Mouse (Mus musculus) heart, adult 2 months (tissue): Measurements from ENCODE around the gene Cyp46a1. TPM values are rescaled to one million over a fixed set of nuclear protein-coding genes. Genes with fewer than 3 reads are reported as not detected.

Experiments used
- DNase-seq, 2 experiments: peaks; one replicate each; pipeline ENCODE4 v3.0.0; 2021
- H3K27ac ChIP-seq: fragments of 200-600 bp; 2 replicates; pipeline ENCODE4 v1.8.1; 2022
- H3K27me3 ChIP-seq: fragments of 200-500 bp; 2 replicates; pipeline ENCODE4 v1.6.1; 2012; ENCODE audit warnings: mild to moderate bottlenecking, low read length, inconsistent platforms, mixed read lengths; ENCODE audit not compliant: control insufficient read depth, insufficient read depth
- H3K36me3 ChIP-seq: fragments of 200-500 bp; 2 replicates; pipeline ENCODE4 v1.6.1; 2012; ENCODE audit warnings: low read length, inconsistent platforms; ENCODE audit not compliant: control insufficient read depth, insufficient read depth
- H3K4me1 ChIP-seq: fragments of 200-500 bp; 2 replicates; pipeline ENCODE4 v1.6.1; 2011; ENCODE audit warnings: low read length; ENCODE audit not compliant: control insufficient read depth, insufficient read depth
- H3K4me3 ChIP-seq: fragments of 200-600 bp; 2 replicates; pipeline ENCODE4 v1.8.1; 2022
- H3K79me2 ChIP-seq: fragments of 200-500 bp; replicated peaks from 2 replicates; pipeline ENCODE4 v1.6.1; 2012; ENCODE audit warnings: mild to moderate bottlenecking, inconsistent platforms, low read length, moderate library complexity, mixed read lengths; ENCODE audit not compliant: control insufficient read depth, insufficient read depth
- H3K9ac ChIP-seq: fragments of 200-500 bp; 2 replicates; pipeline ENCODE4 v1.6.1; 2012; ENCODE audit warnings: low read depth, mild to moderate bottlenecking, control low read depth, inconsistent platforms, low read length, mixed read lengths
- CTCF ChIP-seq: fragments of 200-600 bp; IDR thresholded peaks from 2 replicates; pipeline ENCODE4 v1.8.1; 2022; ENCODE audit warnings: antibody characterized with exemption, mild to moderate bottlenecking, moderate library complexity
- EP300 ChIP-seq: fragments of 200-500 bp; IDR thresholded peaks from 2 replicates; pipeline ENCODE4 v1.6.1; 2011; ENCODE audit warnings: low read depth, low read length, control low read depth; ENCODE audit not compliant: insufficient read depth
- POLR2A ChIP-seq: fragments of 200-500 bp; IDR thresholded peaks from 2 replicates; pipeline ENCODE4 v1.6.1; 2011; ENCODE audit warnings: mild to moderate bottlenecking, low read depth, low read length, control low read depth; ENCODE audit not compliant: insufficient read depth
- WGBS: fragments of 180-500 bp; shearing (Covaris S2); methylation state at CpG from one replicate; pipeline ENCODE4 v1.1.7; 2018; 5-methylcytosine and 5-hydroxymethylcytosine counted together
- intact Hi-C: fragments of 180-260 bp; cut with DNase I; formaldehyde crosslinking; loops from one replicate; pipeline ENCODE4 v1.15.1; 2025
- polyA plus RNA-seq: library from polyadenylated mRNA; depleted of rRNA; stranded (reverse); fragments of >200 nt; gene quantifications from 2 replicates; pipeline ENCODE4 v1.2.3, GENCODE M21; 2012
- total RNA-seq, 2 experiments: library from RNA; stranded (reverse); gene quantifications; 2 replicates each; pipeline ENCODE4 v1.2.3; 2021

Cyp46a1 gene
- total and polyA plus RNA-seq, 3 experiments = 0.41 to 1.3 (median 0.47) TPM

- H3K27ac ChIP-seq = no peak overlapping the region
- 84% methylated on average over 6 of the region's 6 CpGs for WGBS
- no peaks in the 10 kb centered on the region for H3K36me3 ChIP-seq
- TF ChIP-seq EP300 (no peak), POLR2A (no peak), CTCF (no peak)
- DNase-seq = no peak
- no peaks in the 10 kb centered on the region for H3K27me3 ChIP-seq
- intact Hi-C loops = no loop called here
- H3K4me1 ChIP-seq = peaks cover 18% of the 10 kb centered on the region
- H3K9ac ChIP-seq = no peak overlapping the region
- H3K79me2 ChIP-seq = no peaks in the 10 kb centered on the region
- no peak overlapping the region for H3K4me3 ChIP-seq
These were observed 61.1 kb downstream of the Cyp46a1 start for GRCm38 (mm10) chr12:108395285-108395660.

DNA sequence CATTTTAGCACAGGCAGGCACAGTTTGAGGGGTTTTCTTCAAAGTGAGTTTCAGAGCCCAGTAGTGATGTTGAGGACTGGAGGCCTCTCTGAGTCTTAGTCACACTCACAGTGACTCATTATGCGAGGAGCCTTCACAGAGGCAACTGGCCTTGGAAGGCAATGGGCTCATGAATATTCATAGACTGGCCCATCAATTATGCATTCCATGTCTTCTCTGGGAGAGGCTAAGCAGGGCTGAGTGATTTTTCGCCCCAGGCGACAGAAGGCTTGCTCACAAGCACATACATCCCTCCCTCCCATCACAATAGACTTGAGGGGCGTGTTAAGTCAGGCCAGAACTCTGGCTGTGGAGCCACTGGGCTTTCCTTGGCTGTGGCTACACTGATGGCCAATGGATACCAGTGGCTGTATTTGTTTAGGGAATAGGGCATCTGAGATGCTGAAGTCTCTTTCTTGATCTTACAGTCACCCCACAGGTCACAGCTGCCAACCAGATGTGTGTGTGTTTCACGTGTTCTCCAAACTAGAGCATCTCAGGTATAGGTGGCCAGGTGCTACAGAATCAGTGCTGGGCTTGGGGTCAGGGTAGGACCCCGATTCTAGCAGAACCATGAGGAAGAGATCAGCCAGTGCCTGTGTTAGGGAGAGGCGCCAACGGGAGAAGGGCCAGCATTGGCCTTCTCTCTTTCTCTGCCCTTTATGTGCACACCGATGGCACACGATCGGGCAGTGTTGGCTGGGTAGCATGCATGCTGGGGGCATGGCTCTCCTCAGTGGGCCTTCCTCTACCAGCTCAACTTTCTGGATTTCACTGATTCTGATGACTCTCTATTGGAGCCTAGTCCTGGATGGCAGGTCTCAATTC is 62.1 kb downstream of the Cyp46a1 start:
- intact Hi-C loops = loop anchor here (2.0 kb wide), 1 partner anchor 26 kb away; no protein-coding TSS in a partner anchor
- H3K4me3 ChIP-seq = no peak overlapping the region
- WGBS = 88% methylated on average over 11 of the region's 11 CpGs
- DNase-seq = no peak
- H3K27me3 ChIP-seq = no peaks in the 10 kb centered on the region
- H3K4me1 ChIP-seq = peaks cover 18% of the 10 kb centered on the region
- H3K79me2 ChIP-seq = no peaks in the 10 kb centered on the region
- no peak overlapping the region for H3K9ac ChIP-seq
- no peaks in the 10 kb centered on the region for H3K36me3 ChIP-seq
- H3K27ac ChIP-seq = no peak overlapping the region
- TF ChIP-seq EP300 (no peak), CTCF (no peak), POLR2A (no peak)

- TF ChIP-seq POLR2A = no peak
- TF ChIP-seq EP300 = no peak
- no peak for TF ChIP-seq CTCF
- intact Hi-C loops = no loop called here
- WGBS = 67% methylated on average over 7 of the region's 7 CpGs
These were observed 64.5 kb downstream of the Cyp46a1 start for GRCm38 (mm10) chr12:108398681-108399080.

GRCm38 (mm10) chr12:108399191-108399590 is 65.0 kb downstream of the Cyp46a1 start:
- TF ChIP-seq EP300 (no peak), CTCF (no peak), POLR2A (no peak)
- DNase-seq = peak in 1 of 2 experiments; percentile 13
- no peaks in the 10 kb centered on the region for H3K36me3 ChIP-seq
- H3K4me1 ChIP-seq = peaks cover 2% of the 10 kb centered on the region
- H3K27me3 ChIP-seq = no peaks in the 10 kb centered on the region
- H3K4me3 ChIP-seq = no peak overlapping the region
- 70% methylated on average over 8 of the region's 8 CpGs for WGBS
- peak overlapping the region; percentile 38; the same call in 1 of the 2 replicates for H3K27ac ChIP-seq
- no peaks in the 10 kb centered on the region for H3K79me2 ChIP-seq
- intact Hi-C loops = no loop called here
- no peak overlapping the region for H3K9ac ChIP-seq

More at GRCm38 (mm10) chr12:108398681-108399080, 64.5 kb downstream of the Cyp46a1 start:
- DNase-seq = no peak
- Histone ChIP-seq H3K27ac (peak overlapping the region; percentile 38; the same call in 1 of the 2 replicates), H3K79me2 (no peaks in the 10 kb centered on the region), H3K4me1 (peaks cover 3% of the 10 kb centered on the region), H3K4me3 (no peak overlapping the region), H3K36me3 (no peaks in the 10 kb centered on the region), H3K9ac (no peak overlapping the region), H3K27me3 (no peaks in the 10 kb centered on the region)

DNA sequence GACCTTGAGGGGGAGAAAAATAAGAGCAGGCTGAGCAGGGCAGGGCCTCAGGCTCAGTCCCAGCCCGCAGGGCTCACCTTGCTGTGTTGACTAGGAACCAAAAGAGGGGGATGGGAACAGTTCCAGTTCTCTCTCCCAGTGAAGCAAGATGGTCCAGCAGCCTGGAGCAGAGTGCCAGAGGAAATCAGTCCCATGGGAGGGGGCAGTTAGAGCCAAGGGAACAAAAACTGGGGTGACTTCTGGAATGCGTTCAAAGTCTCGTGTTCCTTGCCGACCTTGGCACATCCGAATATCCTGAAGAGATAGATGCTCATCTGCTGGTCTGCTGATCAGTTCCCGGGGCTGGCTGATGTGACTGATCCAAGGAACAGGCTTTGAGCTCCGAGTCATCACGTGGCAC is 66.8 kb downstream of the Cyp46a1 start:
- intact Hi-C loops = no loop called here
- Histone ChIP-seq H3K9ac (no peak overlapping the region), H3K4me1 (peaks cover 4% of the 10 kb centered on the region), H3K4me3 (no peak overlapping the region), H3K36me3 (no peaks in the 10 kb centered on the region), H3K27ac (no peak overlapping the region), H3K27me3 (no peaks in the 10 kb centered on the region), H3K79me2 (no peaks in the 10 kb centered on the region)
- DNase-seq = no peak
- 49% methylated on average over 8 of the region's 8 CpGs for WGBS
- TF ChIP-seq EP300 = no peak
- TF ChIP-seq CTCF = no peak
- no peak for TF ChIP-seq POLR2A

GRCm38 (mm10) chr12:108403957-108404356 is 69.8 kb downstream of the Cyp46a1 start:
- peak overlapping the region; percentile 30; the same call in 1 of the 2 replicates for H3K27ac ChIP-seq
- intact Hi-C loops = no loop called here
- no peak overlapping the region for H3K9ac ChIP-seq
- H3K4me1 ChIP-seq = peaks cover 4% of the 10 kb centered on the region
- DNase-seq = peak; percentile 51 to 71
- H3K79me2 ChIP-seq = no peaks in the 10 kb centered on the region
- H3K4me3 ChIP-seq = no peak overlapping the region
- no peaks in the 10 kb centered on the region for H3K27me3 ChIP-seq
- TF ChIP-seq CTCF (0 out of 2 replicates have a peak, but pooled peaks have one; percentile 2), EP300 (no peak)
- H3K36me3 ChIP-seq = no peaks in the 10 kb centered on the region
- 52% methylated on average over 6 of the region's 6 CpGs for WGBS
